Mouse (Mus musculus) erythroblast, embryonic 14.5 days (primary cell): ENCODE results near the gene Cxcl14.

Source experiments
- GATA1 ChIP-seq: IDR thresholded peaks from 2 replicates; pipeline ENCODE4 v1.6.1; 2012; ENCODE audit warnings: low read length, inconsistent platforms, mixed read lengths
- TAL1 ChIP-seq: IDR thresholded peaks from 3 replicates; pipeline ENCODE4 v1.6.1; 2012; ENCODE audit warnings: low read length, inconsistent platforms, mixed read lengths

DNA sequence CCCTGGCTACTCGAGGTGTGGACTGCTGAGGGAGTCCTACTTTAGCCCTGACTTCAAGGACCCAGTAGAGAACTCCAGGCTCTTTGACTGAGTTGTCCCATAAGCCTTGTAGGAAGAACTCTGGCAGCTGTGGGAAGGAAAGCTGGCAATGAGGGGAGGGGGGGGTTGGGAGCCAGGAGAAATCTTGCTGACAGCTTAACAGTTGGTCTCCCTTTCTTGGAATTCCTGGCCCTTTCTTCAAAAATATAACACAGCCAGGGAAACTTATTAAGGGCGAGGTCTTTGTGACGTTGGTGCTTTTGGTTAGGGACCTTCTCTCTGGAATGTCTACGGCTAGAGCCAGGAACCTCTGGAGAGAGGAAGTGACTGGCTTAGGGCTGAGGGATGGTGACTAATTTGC lies 8.1 kb upstream of the Cxcl14 start:
- TF ChIP-seq TAL1 (no peak), GATA1 (no peak)
